Mouse (Mus musculus): ENCODE measurements around the gene Slc12a1. TPM values are rescaled to one million over a fixed set of nuclear protein-coding genes. Genes with fewer than 3 reads are reported as not detected.

Slc12a1 gene
- total and polyA plus RNA-seq, 3 experiments: 0.04 to 0.05 TPM; not detected in 1

DNA sequence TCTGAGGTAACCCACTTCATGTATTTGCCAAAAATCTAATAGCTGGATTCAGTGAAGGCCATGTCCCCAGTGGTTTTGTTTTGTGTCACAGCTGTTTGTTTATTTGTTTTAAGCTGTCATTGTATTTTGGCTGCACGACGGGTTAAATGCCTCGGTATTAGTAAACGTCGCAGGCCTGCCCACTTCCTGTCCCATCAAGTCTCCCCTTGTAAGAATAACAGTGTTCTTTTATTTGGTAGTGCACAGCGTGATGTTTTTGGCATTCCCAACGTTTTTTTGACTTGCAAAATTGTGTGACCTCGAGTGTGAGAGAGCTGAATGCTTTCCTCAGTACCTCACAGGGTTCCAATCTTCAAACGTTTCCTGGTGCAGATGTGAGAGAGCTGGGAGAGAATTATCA, 111.4 kb downstream of the Slc12a1 start:
- no peak overlapping the region for H3K4me3 ChIP-seq (replicated peaks in 1 of 3; ENCODE audit: low read depth in 2 of 3, low read length in 2 of 3, poor library complexity in 1 of 3)
- in situ Hi-C loops (cut with MboI; ENCODE audit: low pct_ligation_motif_present, low pct_unique_long_range_greater_than_20kb, low sequenced_read_pairs): no loop called here
- dilution Hi-C loops (cut with MboI; ENCODE audit: extremely low pct_ligation_motif_present, extremely low pct_unique_long_range_greater_than_20kb, low sequenced_read_pairs): no loop called here

DNA sequence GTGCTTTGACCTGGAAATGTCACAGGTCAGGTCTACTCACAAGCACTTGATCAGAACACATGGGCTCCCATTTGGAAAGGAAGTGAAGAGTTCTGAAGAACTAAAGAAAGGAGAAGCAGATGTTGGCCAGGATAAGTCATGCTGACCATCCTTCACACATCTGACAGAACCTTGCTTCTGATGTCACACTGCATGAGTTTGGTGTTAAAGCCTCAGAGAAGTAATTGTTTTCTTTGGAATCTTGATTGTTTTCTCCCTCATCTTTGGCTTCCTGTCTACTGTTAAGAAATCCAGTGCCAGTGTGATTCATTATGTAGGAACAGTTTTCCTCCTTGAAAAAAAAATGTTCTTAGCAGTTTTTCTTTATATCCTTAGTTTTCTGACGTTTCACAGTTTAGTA, 116.6 kb downstream of the Slc12a1 start:
- no peak overlapping the region for H3K27ac ChIP-seq (ENCODE audit: insufficient read depth, low read depth)
- in situ Hi-C loops (cut with MboI; ENCODE audit: low pct_ligation_motif_present, low pct_unique_long_range_greater_than_20kb, low sequenced_read_pairs): no loop called here

More for the DNA sequence above, 111.4 kb downstream of the Slc12a1 start:
- no peak overlapping the region for H3K9ac ChIP-seq (ENCODE audit: insufficient read depth, low read depth)
- H3K9me3 ChIP-seq (replicated peaks; ENCODE audit: low read length): no peaks in the 10 kb centered on the region
- no peak overlapping the region for H3K4me2 ChIP-seq (ENCODE audit: insufficient read depth, low read depth, poor library complexity, severe bottlenecking)
- TF ChIP-seq KAT2A (IDR thresholded peaks at IDR 0.05; ENCODE audit: insufficient replicate concordance, low read length): no peak
- no peak for TF ChIP-seq E2F4 (IDR thresholded peaks at IDR 0.05; ENCODE audit: insufficient replicate concordance, low read depth, low read length)
- TF ChIP-seq HCFC1 (IDR thresholded peaks at IDR 0.05; ENCODE audit: low read depth, low read length): no peak
- no peak for TF ChIP-seq USF2 (conservative IDR thresholded peaks at IDR 0.05; ENCODE audit: low read depth, low read length)
- no peak for TF ChIP-seq SMC3 (IDR thresholded peaks at IDR 0.05; ENCODE audit: low read depth, low read length)
- TF ChIP-seq GABPA (IDR thresholded peaks at IDR 0.05; ENCODE audit: insufficient replicate concordance, low read depth, low read length): no peak
- TF ChIP-seq JUND (conservative IDR thresholded peaks at IDR 0.05; ENCODE audit: low read depth, low read length): no peak
- no peak for TF ChIP-seq SIN3A (IDR thresholded peaks at IDR 0.05; ENCODE audit: low read length)
- no peak for TF ChIP-seq EP300 (IDR thresholded peaks at IDR 0.05; ENCODE audit: low read length)
- no peaks in the 10 kb centered on the region for H3K27me3 ChIP-seq (replicated peaks)
- peaks cover 5 to 23% of the 10 kb centered on the region in 2 experiments for H3K36me3 ChIP-seq (replicated peaks in 1 of 2; ENCODE audit: control insufficient read depth in 1 of 2, insufficient read depth in 1 of 2, low read length in 1 of 2)
- DNase-seq (ENCODE audit: extremely low read depth): no peak
- H3K27ac ChIP-seq (ENCODE audit: insufficient read depth, low read depth): no peak overlapping the region
- H3K79me2 ChIP-seq (replicated peaks; ENCODE audit: control insufficient read depth, extremely low read depth, insufficient read depth, poor library complexity, severe bottlenecking): no peaks in the 10 kb centered on the region
- no peaks in the 10 kb centered on the region for H3K4me1 ChIP-seq (ENCODE audit: control insufficient read depth in 1 of 2, insufficient read depth in 2 of 2)

DNA sequence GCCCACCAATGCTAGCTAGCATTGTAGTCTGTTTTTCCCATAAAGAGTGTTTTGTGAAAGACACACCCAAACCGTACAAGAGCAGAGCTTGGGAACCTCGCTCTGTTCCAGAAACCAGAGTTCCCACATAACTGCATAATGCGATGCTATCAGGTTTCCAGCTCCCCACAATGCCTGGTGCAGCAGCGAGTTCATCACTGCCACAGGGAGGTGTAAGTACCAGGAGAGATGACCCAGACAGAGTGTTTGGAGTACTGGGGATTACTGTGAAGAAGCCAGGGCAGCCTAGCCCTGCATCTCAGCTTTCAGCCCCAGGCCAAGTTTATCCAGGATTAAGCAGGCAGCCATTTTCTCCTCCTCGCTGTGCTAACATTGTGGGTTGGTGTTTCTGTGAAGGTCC, 123.3 kb downstream of the Slc12a1 start:
- H3K4me3 ChIP-seq (replicated peaks in 1 of 3; ENCODE audit: low read depth in 2 of 3, low read length in 2 of 3, poor library complexity in 1 of 3): no peak overlapping the region
- H3K4me1 ChIP-seq (ENCODE audit: control insufficient read depth in 1 of 2, insufficient read depth in 2 of 2): peaks cover 0 to 3% of the 10 kb centered on the region in 2 experiments; a peak in 1 of 4 replicates
- TF ChIP-seq TCF12 (IDR thresholded peaks at IDR 0.05; ENCODE audit: low read depth, low read length) (no peak), HCFC1 (IDR thresholded peaks at IDR 0.05; ENCODE audit: low read depth, low read length) (no peak), NRF1 (IDR thresholded peaks at IDR 0.05; ENCODE audit: low read depth, low read length) (no peak), CTCF (conservative IDR thresholded peaks at IDR 0.05 in 1 of 2, IDR thresholded peaks at IDR 0.05 in 1 of 2; ENCODE audit: low read depth in 2 of 2, low read length in 2 of 2) (no peak), USF1 (IDR thresholded peaks at IDR 0.05; ENCODE audit: low read depth, low read length) (no peak), MAZ (IDR thresholded peaks at IDR 0.05; ENCODE audit: low read depth, low read length) (no peak), SIN3A (IDR thresholded peaks at IDR 0.05; ENCODE audit: low read length) (no peak), IRF4 (IDR thresholded peaks at IDR 0.05; ENCODE audit: low read depth, low read length) (no peak), ZKSCAN1 (IDR thresholded peaks at IDR 0.05; ENCODE audit: borderline replicate concordance, low read depth, low read length) (no peak), MAFK (IDR thresholded peaks at IDR 0.05; ENCODE audit: insufficient replicate concordance, low read length) (no peak), POLR2A (IDR thresholded peaks at IDR 0.05; ENCODE audit: low read depth, low read length) (no peak), RAD21 (IDR thresholded peaks at IDR 0.05; ENCODE audit: low read depth, low read length) (no peak), UBTF (IDR thresholded peaks at IDR 0.05; ENCODE audit: low read depth, low read length) (no peak), ETS1 (conservative IDR thresholded peaks at IDR 0.05; ENCODE audit: low read depth, low read length) (no peak), EP300 (IDR thresholded peaks at IDR 0.05; ENCODE audit: low read length) (no peak), SMC3 (IDR thresholded peaks at IDR 0.05; ENCODE audit: low read depth, low read length) (no peak), USF2 (conservative IDR thresholded peaks at IDR 0.05; ENCODE audit: low read depth, low read length) (no peak), GABPA (IDR thresholded peaks at IDR 0.05; ENCODE audit: insufficient replicate concordance, low read depth, low read length) (no peak), ZNF384 (IDR thresholded peaks at IDR 0.05; ENCODE audit: low read depth, low read length) (no peak)
- H3K9me3 ChIP-seq (replicated peaks; ENCODE audit: low read length): no peaks in the 10 kb centered on the region
- dilution Hi-C loops (cut with MboI; ENCODE audit: extremely low pct_ligation_motif_present, extremely low pct_unique_long_range_greater_than_20kb, low sequenced_read_pairs): no loop called here
- no peak for DNase-seq (ENCODE audit: extremely low read depth)
- no peak overlapping the region for H3K4me2 ChIP-seq (ENCODE audit: insufficient read depth, low read depth, poor library complexity, severe bottlenecking)
- no peak overlapping the region for H3K27ac ChIP-seq (ENCODE audit: insufficient read depth, low read depth)
- H3K36me3 ChIP-seq (replicated peaks in 1 of 2; ENCODE audit: control insufficient read depth in 1 of 2, insufficient read depth in 1 of 2, low read length in 1 of 2): no peaks in the 10 kb centered on the region
- no peaks in the 10 kb centered on the region for H3K79me2 ChIP-seq (replicated peaks; ENCODE audit: control insufficient read depth, extremely low read depth, insufficient read depth, poor library complexity, severe bottlenecking)
- no peaks in the 10 kb centered on the region for H3K27me3 ChIP-seq (replicated peaks)
- no peak overlapping the region for H3K9ac ChIP-seq (ENCODE audit: insufficient read depth, low read depth)
- in situ Hi-C loops (cut with MboI; ENCODE audit: low pct_ligation_motif_present, low pct_unique_long_range_greater_than_20kb, low sequenced_read_pairs): no loop called here

More for the DNA sequence above, 116.6 kb downstream of the Slc12a1 start:
- Histone ChIP-seq H3K4me3 (replicated peaks in 1 of 3; ENCODE audit: low read depth in 2 of 3, low read length in 2 of 3, poor library complexity in 1 of 3) (no peak overlapping the region), H3K79me2 (replicated peaks; ENCODE audit: control insufficient read depth, extremely low read depth, insufficient read depth, poor library complexity, severe bottlenecking) (no peaks in the 10 kb centered on the region), H3K9me3 (replicated peaks; ENCODE audit: low read length) (no peaks in the 10 kb centered on the region), H3K4me2 (ENCODE audit: insufficient read depth, low read depth, poor library complexity, severe bottlenecking) (no peak overlapping the region), H3K27me3 (replicated peaks) (no peaks in the 10 kb centered on the region), H3K9ac (ENCODE audit: insufficient read depth, low read depth) (no peak overlapping the region), H3K4me1 (ENCODE audit: control insufficient read depth in 1 of 2, insufficient read depth in 2 of 2) (no peaks in the 10 kb centered on the region), H3K36me3 (replicated peaks in 1 of 2; ENCODE audit: control insufficient read depth in 1 of 2, insufficient read depth in 1 of 2, low read length in 1 of 2) (no peaks in the 10 kb centered on the region)
- dilution Hi-C loops (cut with MboI; ENCODE audit: extremely low pct_ligation_motif_present, extremely low pct_unique_long_range_greater_than_20kb, low sequenced_read_pairs): no loop called here
- DNase-seq (ENCODE audit: extremely low read depth): no peak
- TF ChIP-seq NELFE (IDR thresholded peaks at IDR 0.05; ENCODE audit: low read depth, low read length) (no peak), RCOR1 (conservative IDR thresholded peaks at IDR 0.05; ENCODE audit: low read depth, low read length) (no peak), GABPA (IDR thresholded peaks at IDR 0.05; ENCODE audit: insufficient replicate concordance, low read depth, low read length) (no peak), PAX5 (IDR thresholded peaks at IDR 0.05; ENCODE audit: low read length) (no peak)

Measured in CH12.LX (cell line).